Mouse (Mus musculus) E14TG2a.4 (cell line): ENCODE measurements around the gene Sdk1.

Source experiments
- CTCF ChIP-seq: conservative IDR thresholded peaks from 2 replicates; pipeline ENCODE4 v1.5.1; 2014; ENCODE audit warnings: low read length
- NANOG ChIP-seq: IDR thresholded peaks from 2 replicates; pipeline ENCODE4 v1.6.1; 2014; ENCODE audit warnings: borderline replicate concordance, low read length, mixed read lengths

DNA sequence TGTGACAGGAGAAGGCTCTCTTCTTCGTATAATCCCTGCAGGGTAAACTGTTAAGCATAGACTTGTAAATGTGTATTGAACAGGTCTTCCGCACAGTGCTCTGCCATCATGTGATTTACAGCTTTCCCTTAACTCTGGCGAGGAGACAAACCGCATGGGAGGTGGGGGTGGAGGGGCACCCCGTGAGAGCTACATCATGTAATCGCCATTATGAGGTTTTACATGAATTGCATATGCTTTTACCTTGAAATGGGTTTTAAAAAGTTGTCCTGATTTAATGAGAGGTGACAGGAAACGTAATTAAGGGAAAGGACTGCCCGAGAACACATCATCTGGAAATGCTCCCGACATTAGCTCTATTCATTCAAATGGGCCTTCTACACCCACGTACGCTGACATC, 709.5 kb downstream of the Sdk1 start:
- no peak for TF ChIP-seq CTCF
- no peak for TF ChIP-seq NANOG
